Mouse (Mus musculus): ENCODE measurements around the gene A3galt2.

DNA sequence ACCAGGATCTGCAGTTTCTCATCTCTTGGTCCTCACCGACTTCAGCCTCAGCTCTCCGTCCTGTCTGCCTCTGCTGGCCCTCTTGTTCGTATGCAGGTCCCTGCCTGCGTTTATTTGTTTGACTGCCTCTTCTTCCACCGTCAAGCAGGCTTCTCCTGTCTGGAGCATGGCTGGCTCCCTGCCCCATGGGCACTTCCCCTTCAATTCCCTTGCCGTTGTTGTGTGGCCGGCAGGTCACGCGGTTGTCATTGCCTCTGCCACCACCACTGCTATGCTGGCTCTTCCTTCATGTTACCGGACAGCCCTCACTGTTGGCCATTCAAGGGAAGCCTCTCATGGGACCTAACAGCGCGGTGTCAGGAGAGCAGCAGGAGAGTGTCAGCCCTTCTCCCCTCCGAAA lies 13.0 kb downstream of the A3galt2 start:
- TF ChIP-seq CTCF (IDR thresholded peaks at IDR 0.05; ENCODE audit: low read depth, low read length) = no peak
- TF ChIP-seq POLR2A (IDR thresholded peaks at IDR 0.05; ENCODE audit: borderline replicate concordance, low read depth, low read length) = no peak
